ENCODE assay signal across 22 mouse cellular contexts in genomic region chr5:88805616-88806015, GRCm38 (mm10).
"Had no signal": no experiment of that assay in that cellular context is flagged by ENCODE, and none has a peak within 500 bp of the region (broad histone marks: within the 10 kb centered on the region; RNA-seq: fewer than 3 reads in every experiment).

No protein-coding gene starts in this region.

- H3K27me3 ChIP-seq: embryonic facial prominence, embryonic 12.5 days; embryonic facial prominence, embryonic 13.5 days; embryonic facial prominence, embryonic 15.5 days; forebrain, embryonic 12.5 days; forebrain, embryonic 13.5 days; forebrain, embryonic 15.5 days had no signal

- H3K4me2 ChIP-seq: embryonic facial prominence, embryonic 12.5 days; embryonic facial prominence, embryonic 13.5 days; embryonic facial prominence, embryonic 15.5 days; forebrain, embryonic 12.5 days; forebrain, embryonic 13.5 days; forebrain, embryonic 15.5 days; heart, embryonic 11.5 days had no signal

- H3K9ac ChIP-seq: embryonic facial prominence, embryonic 12.5 days; embryonic facial prominence, embryonic 13.5 days; embryonic facial prominence, embryonic 15.5 days; forebrain, embryonic 12.5 days; forebrain, embryonic 13.5 days; forebrain, embryonic 15.5 days; forebrain, postnatal 0 days had no signal

- DNase-seq: embryo, embryonic 11 days; forebrain, postnatal 0 days; gastrocnemius, adult 2 months; gastrocnemius, postnatal 10 days; gastrocnemius, postnatal 14 days; gastrocnemius, postnatal 25 days; gastrocnemius, postnatal 36 days; heart, adult 18-20 months; heart, adult 2 months had no signal

- H3K9me3 ChIP-seq: embryonic facial prominence, embryonic 10.5 days; embryonic facial prominence, embryonic 12.5 days; embryonic facial prominence, embryonic 13.5 days; embryonic facial prominence, embryonic 15.5 days; forebrain, embryonic 10.5 days; forebrain, embryonic 12.5 days; forebrain, embryonic 13.5 days; forebrain, embryonic 15.5 days; heart, embryonic 10.5 days had no signal

- H3K4me3 ChIP-seq: embryonic facial prominence, embryonic 10.5 days; embryonic facial prominence, embryonic 12.5 days; embryonic facial prominence, embryonic 13.5 days; embryonic facial prominence, embryonic 15.5 days; erythroblast, embryonic 14.5 days; forebrain, embryonic 10.5 days; forebrain, embryonic 12.5 days; forebrain, embryonic 13.5 days; forebrain, embryonic 15.5 days; gastrocnemius, adult 2 months; heart, adult 2 months; heart, embryonic 10.5 days had no signal

- ATAC-seq: forebrain, embryonic 13.5 days; forebrain, embryonic 14.5 days; forebrain, embryonic 15.5 days; forebrain, embryonic 16.5 days; forebrain, postnatal 0 days had no signal

- H3K27ac ChIP-seq: embryonic facial prominence, embryonic 10.5 days; embryonic facial prominence, embryonic 12.5 days; embryonic facial prominence, embryonic 13.5 days; embryonic facial prominence, embryonic 15.5 days; forebrain, embryonic 10.5 days; forebrain, embryonic 12.5 days; forebrain, embryonic 13.5 days; forebrain, embryonic 15.5 days; gastrocnemius, adult 2 months; heart, adult 2 months; heart, embryonic 10.5 days had no signal

- H3K36me3 ChIP-seq: embryonic facial prominence, embryonic 10.5 days; embryonic facial prominence, embryonic 12.5 days; embryonic facial prominence, embryonic 13.5 days; embryonic facial prominence, embryonic 15.5 days; forebrain, embryonic 10.5 days; forebrain, embryonic 12.5 days; forebrain, embryonic 15.5 days; heart, embryonic 10.5 days had no signal

- H3K4me1 ChIP-seq: embryonic facial prominence, embryonic 12.5 days; embryonic facial prominence, embryonic 13.5 days; forebrain, embryonic 13.5 days; forebrain, embryonic 15.5 days had no signal
